Mouse (Mus musculus): ENCODE data around the gene Sbsn.

DNA sequence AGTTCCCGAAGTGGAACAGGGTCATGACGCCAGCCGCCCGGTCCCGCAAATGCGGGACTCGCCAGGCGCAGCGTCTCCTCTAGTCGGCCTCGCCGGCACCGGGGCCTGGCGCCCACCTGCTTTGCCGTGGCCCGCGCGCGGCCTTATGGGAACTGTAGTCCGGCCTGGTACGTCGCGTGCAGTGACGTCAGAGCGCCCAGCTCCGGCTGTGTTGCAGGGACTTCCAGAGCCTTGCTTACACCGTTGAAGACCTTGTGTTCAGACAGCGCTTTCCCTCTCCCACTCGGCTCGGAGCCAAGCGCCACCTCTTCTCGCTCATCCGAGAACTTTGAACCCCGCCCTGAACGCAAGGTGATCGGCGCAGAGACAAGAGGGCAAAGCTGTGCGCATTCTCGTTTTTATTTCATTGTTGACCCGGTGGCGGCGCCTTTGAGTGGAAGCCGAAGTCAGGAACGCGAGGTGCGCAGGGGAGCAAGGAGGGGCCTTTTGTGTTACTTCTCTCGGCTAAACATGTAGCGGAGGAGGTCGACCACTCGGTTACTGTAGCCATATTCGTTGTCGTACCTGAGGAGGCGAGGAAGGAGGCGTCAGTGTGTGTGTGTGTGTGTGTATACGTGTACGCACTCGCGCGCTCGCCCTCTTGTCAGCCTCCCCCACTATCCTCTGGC is 21.7 kb upstream of the Sbsn start, which contains the start of gene Tmem147:
- TF ChIP-seq CTCF (IDR thresholded peaks at IDR 0.05; ENCODE audit: low read depth) (peak; percentile 57), EP300 (optimal IDR thresholded peaks at IDR 0.05) (no peak)
